Mouse (Mus musculus) thymus, adult 18-20 months (tissue): ENCODE data around the gene Gm20661.

Source experiments
- DNase-seq, 2 experiments: peaks; one replicate each; pipeline ENCODE4 v3.0.0; 2022; ENCODE audit warnings: mixed read lengths in 2 of 2

The Gm20661 gene

GRCm38 (mm10) chr9:107982681-107983346, at the start of gene Gm20661:
Gm20661 (plus strand) TSS chr9:107983058.
- peak; percentile 52 to 66 for DNase-seq

- DNase-seq, result no peak
Observed at GRCm38 (mm10) chr9:107934146-107934545, 48.7 kb upstream of the Gm20661 start.

GRCm38 (mm10) chr9:107935374-107935773, 47.5 kb upstream of the Gm20661 start, which contains the start of gene Camkv:
Camkv (plus strand) TSS chr9:107935674.
- DNase-seq, result no peak

GRCm38 (mm10) chr9:107935790-107936214, 47.1 kb upstream of the Gm20661 start:
- peak; percentile 82 for DNase-seq

- no peak for DNase-seq
Observed at GRCm38 (mm10) chr9:107936215-107936822, 46.5 kb upstream of the Gm20661 start.

GRCm38 (mm10) chr9:107936831-107937230, 46.0 kb upstream of the Gm20661 start:
- DNase-seq, result no peak

- no peak for DNase-seq
Observed at GRCm38 (mm10) chr9:107947241-107948194, 35.3 kb upstream of the Gm20661 start.

- no peak for DNase-seq
Observed at GRCm38 (mm10) chr9:107949184-107949921, 33.5 kb upstream of the Gm20661 start.

- no peak for DNase-seq
Observed at GRCm38 (mm10) chr9:107949922-107950235, 33.0 kb upstream of the Gm20661 start, which contains the start of gene Traip. Traip (plus strand) TSS chr9:107950136.

GRCm38 (mm10) chr9:107950460-107951355, 32.1 kb upstream of the Gm20661 start:
- DNase-seq, result peak; percentile 73 to 80

GRCm38 (mm10) chr9:107955613-107956289, 27.1 kb upstream of the Gm20661 start:
- no peak for DNase-seq

- DNase-seq, result no peak
Observed at GRCm38 (mm10) chr9:107957141-107957540, 25.7 kb upstream of the Gm20661 start.

GRCm38 (mm10) chr9:107959896-107960295, 23.0 kb upstream of the Gm20661 start:
- no peak for DNase-seq

GRCm38 (mm10) chr9:107960928-107961327, 21.9 kb upstream of the Gm20661 start:
- no peak for DNase-seq

GRCm38 (mm10) chr9:107961351-107961762, 21.5 kb upstream of the Gm20661 start:
- no peak for DNase-seq

GRCm38 (mm10) chr9:107961881-107962280, 21.0 kb upstream of the Gm20661 start:
- no peak for DNase-seq

- DNase-seq, result no peak
Observed at GRCm38 (mm10) chr9:107962916-107963315, 19.9 kb upstream of the Gm20661 start.

GRCm38 (mm10) chr9:107963700-107964099, 19.2 kb upstream of the Gm20661 start:
- no peak for DNase-seq

- no peak for DNase-seq
Observed at GRCm38 (mm10) chr9:107964681-107965080, 18.2 kb upstream of the Gm20661 start.

GRCm38 (mm10) chr9:107966676-107967075, 16.2 kb upstream of the Gm20661 start:
- no peak for DNase-seq

GRCm38 (mm10) chr9:107967437-107967836, 15.4 kb upstream of the Gm20661 start:
- no peak for DNase-seq
